16 mouse cellular contexts compared by ENCODE assay signal in the genomic region with DNA sequence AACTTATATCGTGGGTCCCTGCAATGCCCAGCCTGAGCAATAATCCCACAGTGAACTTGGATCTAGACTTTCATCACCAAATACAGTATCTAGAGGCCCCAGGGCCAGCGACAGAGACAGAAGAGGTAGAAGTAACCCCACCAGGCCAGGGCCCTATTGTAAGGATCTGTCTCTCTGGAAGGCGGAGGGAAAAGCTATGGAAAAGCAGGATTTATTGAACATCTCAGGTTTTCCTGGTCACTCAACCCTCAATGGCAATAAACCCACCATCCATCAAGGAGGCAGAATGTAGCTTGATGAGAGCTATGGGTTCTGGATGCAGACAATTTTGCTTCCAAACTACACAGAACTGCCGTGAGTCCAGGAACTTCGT. TPM values are rescaled to one million over a fixed set of nuclear protein-coding genes. Genes with fewer than 3 reads are reported as not detected.
"Had no signal": no experiment of that assay in that cellular context is flagged by ENCODE, and none has a peak within 500 bp of the region (broad histone marks: within the 10 kb centered on the region; RNA-seq: fewer than 3 reads in every experiment).

No protein-coding gene starts in this region.

- H3K4me3 ChIP-seq: heart, embryonic 13.5 days; heart, embryonic 15.5 days; hindbrain, embryonic 13.5 days; hindbrain, embryonic 15.5 days; layer of hippocampus, adult 2 months; left cerebral cortex, adult 2 months; limb, embryonic 10.5 days; limb, embryonic 12.5 days had no signal

- DNase-seq: gastrocnemius, postnatal 14 days; kidney, adult 11 months had no signal

- H3K36me3 ChIP-seq: heart, embryonic 13.5 days; heart, embryonic 15.5 days; hindbrain, embryonic 13.5 days; hindbrain, embryonic 15.5 days; limb, embryonic 10.5 days; limb, embryonic 12.5 days had no signal

- H3K27ac ChIP-seq: heart, embryonic 13.5 days; heart, embryonic 15.5 days; hindbrain, embryonic 13.5 days; hindbrain, embryonic 15.5 days; hindbrain, postnatal 0 days; layer of hippocampus, adult 2 months; left cerebral cortex, adult 2 months; limb, embryonic 10.5 days; limb, embryonic 12.5 days had no signal

- H3K9ac ChIP-seq: heart, embryonic 13.5 days; heart, embryonic 15.5 days; hindbrain, embryonic 13.5 days; hindbrain, embryonic 15.5 days; limb, embryonic 12.5 days had no signal

- H3K9me3 ChIP-seq: heart, embryonic 13.5 days; heart, embryonic 15.5 days; hindbrain, embryonic 13.5 days; hindbrain, embryonic 15.5 days; limb, embryonic 10.5 days; limb, embryonic 12.5 days had no signal

- H3K4me1 ChIP-seq: heart, embryonic 13.5 days; heart, embryonic 15.5 days; limb, embryonic 10.5 days; limb, embryonic 12.5 days had no signal

- H3K27me3 ChIP-seq: hindbrain, embryonic 13.5 days; limb, embryonic 12.5 days had no signal

RNA-seq across cellular contexts. Expression of gene Kcnip1, which starts 9.6 kb away (rescaled TPM):
- total RNA-seq: gastrocnemius, adult 8-10 months; gastrocnemius, postnatal 36 days; heart, postnatal 14 days; hematopoietic stem cell, adult 5-6 weeks had no signal
- polyA plus RNA-seq: heart, embryonic 15.5 days; kidney, adult 2 months had no signal

RNA-seq across cellular contexts. Expression of gene Kcnmb1, which starts 39.8 kb away (rescaled TPM):
- total RNA-seq: hematopoietic stem cell, adult 5-6 weeks had no signal
